Mouse (Mus musculus): ENCODE measurements around the gene Cfap70.

Cfap70 gene

DNA sequence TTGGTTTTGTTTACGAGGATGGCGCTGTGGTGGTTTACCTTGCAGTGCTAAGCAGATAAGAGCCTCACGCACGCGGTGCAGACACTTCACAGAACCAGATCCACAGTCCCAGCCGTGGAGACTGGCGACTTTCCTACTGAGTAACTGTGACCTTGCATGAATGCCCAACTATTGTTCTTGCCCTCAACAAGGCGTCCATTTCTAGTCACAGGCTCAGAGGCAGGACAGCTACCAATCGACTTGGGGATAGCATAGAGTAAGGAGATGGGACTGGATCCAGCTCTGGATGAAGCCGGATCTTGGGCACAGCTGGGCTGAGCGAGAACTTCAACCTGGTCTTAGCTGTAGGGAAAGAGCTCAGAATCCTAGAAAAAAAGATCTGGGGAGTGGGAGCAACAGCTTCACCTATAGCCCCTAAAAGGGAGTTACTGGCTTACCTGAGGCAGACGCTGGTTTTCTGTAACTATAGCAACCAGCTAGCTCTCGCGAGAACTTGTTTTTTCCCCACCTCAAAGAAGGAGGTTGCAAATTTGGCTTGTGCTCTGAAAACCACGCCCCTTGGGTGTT lies at the start of gene Cfap70:
Cfap70 (minus strand) TSS at position 462 of the 567 bp plus-strand sequence.
- in situ Hi-C loops (cut with MboI; ENCODE audit: low sequenced_read_pairs) = no loop called here

DNA sequence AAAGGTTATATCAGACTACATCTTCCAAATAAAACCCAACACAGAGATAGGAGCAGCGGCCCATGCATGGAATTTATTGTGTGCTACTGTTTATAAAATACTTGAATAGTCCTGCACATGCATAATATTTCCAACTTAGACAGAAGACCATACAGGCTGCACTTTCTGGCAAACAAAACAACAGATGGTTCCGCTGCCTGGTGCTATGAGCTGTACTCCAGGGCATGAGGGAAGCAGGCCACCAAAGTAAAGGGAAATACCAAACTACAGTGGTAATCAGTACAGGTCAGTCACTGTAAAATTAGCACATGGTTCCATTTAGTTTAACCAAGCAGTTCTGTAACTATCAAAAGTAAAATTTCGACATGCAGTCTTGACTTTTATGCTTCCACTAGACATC lies 48.0 kb upstream of the Cfap70 start:
- in situ Hi-C loops (cut with MboI; ENCODE audit: low sequenced_read_pairs) = no loop called here

DNA sequence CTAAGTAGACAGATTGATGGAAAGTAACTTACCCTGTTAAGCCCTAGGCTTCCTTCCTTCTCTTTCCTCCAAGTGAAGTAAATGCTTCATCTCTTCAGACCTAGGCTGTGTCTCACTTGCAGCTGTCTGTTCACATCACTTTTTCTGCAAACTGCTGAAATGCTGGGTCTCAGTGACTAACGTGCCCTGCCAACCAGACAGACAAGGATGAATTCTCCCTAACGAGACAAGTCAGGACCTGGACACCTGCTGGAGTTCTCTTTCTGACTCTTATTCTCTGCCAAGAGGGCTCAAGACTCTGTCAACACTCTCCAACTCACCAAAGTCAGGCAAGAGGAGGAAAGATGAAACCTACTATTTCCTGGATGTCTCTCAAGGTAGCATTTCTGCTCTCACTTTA lies 44.6 kb upstream of the Cfap70 start, which contains the start of gene Mss51:
Mss51 (minus strand) TSS at position 299 of the 400 bp plus-strand sequence.
- in situ Hi-C loops (cut with MboI; ENCODE audit: low sequenced_read_pairs) = no loop called here

DNA sequence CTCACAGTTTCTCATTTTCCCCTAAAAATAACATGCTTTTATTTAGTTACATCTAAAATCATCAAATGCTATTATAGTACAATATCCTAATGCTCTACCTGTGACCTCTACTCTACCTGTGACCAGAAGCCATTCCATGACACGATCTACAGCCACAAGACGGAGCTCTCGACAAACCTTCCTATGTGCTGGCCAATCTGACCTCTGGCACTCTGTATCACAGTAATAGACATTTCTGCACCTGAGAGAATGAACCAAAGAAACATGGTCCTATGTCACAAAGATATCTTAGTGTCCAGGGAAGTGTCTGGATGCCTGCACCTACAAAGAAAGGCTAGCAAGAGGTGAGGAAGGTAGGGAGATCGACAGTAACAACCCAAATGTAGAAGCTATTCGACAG lies 34.0 kb upstream of the Cfap70 start:
- in situ Hi-C loops (cut with MboI; ENCODE audit: low sequenced_read_pairs) = no loop called here

DNA sequence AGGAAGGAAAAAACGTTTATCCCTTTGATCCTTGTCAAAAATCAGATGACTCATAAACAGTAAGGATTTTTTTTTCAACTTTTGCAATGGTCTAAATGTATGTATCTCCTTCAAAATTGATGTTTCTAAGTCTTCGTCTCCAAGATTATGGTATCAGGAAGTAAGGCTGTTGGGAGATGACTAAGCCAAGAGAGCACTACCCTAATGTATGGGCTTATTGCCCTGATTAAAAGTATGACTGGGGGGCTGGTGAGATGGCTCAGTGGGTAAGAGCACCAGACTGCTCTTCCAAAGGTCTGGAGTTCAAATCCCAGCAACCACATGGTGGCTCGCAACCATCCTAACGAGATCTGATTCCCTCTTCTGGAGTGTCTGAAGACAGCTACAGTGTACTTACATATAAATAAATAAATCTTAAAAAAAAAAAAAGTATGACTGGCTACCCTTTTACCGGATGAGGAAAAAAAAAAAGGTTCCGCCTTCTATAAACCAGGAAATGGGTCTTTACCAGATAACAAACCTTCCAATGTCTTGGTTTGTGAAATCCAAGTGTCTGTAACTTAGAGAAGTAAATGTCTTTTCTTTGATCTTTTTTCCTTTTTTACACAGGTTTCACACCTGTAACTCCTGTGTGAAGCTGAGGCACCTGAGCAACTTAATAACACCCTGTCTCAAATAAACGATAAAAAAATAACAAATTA lies 30.2 kb upstream of the Cfap70 start:
- in situ Hi-C loops (cut with MboI; ENCODE audit: low sequenced_read_pairs) = no loop called here

DNA sequence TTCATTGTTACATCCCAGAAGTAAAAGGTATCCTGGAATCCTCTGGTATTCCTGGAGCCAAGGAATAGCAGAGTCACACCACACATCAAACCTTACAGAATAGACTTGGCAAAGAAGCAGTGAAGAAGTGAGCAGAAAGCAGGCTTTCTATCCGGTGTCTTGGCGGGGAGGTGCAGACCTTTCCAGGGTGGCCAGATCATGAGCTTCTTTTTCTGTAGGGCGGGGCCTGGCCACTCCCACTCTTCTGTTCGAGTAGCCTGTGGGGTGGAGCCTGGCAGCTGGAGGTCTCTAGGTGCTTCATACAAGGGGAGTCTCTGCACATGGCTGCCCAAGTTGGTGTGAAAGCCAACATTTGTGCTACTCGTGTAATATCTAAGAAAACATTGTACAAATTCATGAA lies 29.2 kb upstream of the Cfap70 start:
- in situ Hi-C loops (cut with MboI; ENCODE audit: low sequenced_read_pairs) = no loop called here

DNA sequence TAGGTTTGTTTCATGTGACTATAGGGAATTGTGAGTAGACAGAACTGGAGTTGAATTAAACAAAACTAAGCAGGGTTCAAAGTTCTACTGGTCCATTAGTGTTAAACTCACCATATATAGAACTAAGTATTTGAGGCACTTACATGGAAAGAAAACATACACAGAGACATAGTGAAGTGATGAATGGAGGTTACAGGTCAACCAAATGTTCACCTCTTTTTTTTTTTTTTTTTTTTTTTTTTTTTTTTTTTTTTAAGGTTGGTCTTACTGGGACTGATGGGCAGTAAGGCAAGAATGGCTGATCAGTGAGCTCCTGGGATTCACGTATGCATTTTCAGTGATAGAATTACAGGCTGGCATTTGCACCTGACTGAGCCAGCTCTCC lies 28.2 kb upstream of the Cfap70 start:
- in situ Hi-C loops (cut with MboI; ENCODE audit: low sequenced_read_pairs) = no loop called here

DNA sequence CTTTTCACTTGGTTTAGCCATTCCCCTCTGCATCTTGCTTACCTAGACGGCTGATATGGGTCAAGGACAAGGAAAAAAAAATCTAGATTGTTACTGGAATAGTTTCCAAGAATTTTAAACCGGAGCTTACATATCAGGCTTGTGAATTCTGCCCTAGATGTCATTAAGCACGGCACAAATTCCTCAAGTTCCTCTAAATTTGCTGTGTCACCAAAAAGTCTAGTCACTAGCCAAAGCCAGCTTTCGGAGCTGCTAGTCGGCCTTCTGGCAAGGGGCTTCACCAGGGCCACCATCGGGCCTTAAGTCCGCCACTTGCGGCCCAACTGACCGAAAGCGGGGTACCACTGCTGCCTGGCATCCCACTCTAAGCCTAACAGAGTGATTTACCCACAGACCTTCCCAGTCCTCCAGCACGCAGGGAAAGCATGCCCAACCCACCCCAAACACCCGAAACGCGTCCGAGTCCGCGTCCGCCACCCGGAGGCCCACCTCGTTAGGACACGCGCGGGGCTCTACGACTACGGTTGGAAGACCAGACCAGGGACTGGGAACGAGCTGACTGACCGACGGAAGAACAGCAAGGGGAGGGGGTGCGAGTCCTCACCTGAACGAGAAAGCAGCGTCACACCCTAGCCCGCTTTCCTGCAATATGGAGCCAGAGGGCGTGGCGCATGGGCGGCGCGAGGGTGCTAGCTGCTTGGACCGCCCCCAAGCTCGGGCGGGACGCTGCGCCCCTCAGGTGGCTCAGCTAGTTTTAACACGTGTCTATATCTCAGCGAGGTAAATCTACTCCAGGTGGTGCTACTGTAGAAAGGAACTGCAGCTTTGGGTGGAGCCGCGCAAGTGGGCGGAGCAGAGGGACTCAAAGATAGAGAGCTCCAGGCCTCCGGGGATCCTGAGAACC lies 27.5 kb upstream of the Cfap70 start, which contains the start of gene Anxa7:
Anxa7 (minus strand) TSS at position 843 of the 904 bp plus-strand sequence.
- in situ Hi-C loops (cut with MboI; ENCODE audit: low sequenced_read_pairs) = no loop called here

DNA sequence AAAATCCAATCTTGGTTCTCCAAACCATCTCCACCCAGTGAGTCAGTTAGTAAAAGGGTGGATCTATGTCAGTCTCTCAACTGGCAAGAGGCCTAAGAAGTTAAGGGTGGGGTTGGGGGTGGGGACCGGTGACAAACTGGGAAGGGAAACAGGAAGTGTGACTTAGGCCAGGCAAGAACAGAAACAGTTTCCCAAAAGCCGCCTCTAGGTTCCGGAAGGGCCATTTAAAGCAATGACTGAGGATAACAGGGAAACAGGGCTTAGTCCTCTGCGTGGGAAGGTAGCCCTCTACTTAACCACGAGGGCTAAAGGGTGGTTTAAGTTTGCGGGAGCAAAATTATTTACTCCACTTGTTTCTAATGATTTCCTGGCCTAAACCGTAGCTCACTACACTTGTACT lies 26.8 kb upstream of the Cfap70 start:
- in situ Hi-C loops (cut with MboI; ENCODE audit: low sequenced_read_pairs) = no loop called here

DNA sequence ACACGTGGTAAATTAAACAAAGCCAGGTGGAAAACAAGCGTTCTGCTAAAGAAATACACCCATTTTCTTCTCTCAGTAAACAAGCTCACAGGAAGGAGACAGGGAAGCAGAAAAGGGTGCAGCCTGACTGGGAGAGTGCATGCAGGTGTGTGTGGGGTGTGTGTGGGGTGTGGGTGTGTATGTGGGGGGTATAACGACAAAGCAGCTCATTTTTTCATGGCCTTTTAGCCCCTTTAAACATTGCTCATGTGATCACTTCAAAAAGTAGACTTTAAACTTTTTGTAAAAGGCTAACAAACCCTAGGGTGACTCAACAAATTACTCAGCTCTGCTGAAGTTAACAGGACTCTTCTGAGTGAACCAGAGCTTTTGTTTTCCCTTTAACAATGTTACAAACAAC lies 26.4 kb upstream of the Cfap70 start:
- in situ Hi-C loops (cut with MboI; ENCODE audit: low sequenced_read_pairs) = no loop called here

DNA sequence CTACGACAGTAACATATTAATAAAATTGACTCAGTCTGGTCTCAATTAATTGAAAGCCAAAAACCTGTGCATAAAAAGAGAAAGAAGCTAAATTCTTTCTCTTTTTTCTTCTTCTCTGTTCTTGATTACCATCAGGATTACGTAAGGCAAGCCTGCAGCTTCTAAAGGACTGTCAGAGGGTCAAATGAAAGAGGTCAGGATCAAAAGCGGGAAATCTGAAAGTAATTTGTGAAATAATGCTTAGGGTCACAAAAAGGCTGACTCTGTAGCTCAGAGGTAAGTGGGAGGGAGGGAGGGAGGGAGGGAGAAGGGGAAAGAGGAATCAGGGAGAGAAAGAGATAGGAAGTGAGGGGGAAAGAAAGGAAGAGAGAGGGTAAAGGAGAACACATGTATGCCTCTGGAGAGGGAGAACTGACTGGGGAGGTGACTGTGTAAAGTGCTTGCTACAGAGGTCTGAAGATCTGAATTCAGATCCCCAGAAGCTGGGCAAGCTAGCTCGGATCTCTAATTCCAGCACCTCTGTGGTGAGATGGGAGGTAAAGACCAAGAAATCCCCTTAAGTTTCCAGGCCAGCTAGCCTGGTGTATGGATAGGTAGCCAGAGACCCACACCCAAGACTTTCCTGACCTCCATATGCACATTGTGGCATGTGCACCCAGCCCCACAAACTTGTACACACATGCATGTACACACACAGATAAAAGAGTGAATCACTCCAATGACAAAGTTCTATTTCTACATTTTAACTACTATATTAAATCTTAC lies 25.4 kb upstream of the Cfap70 start:
- in situ Hi-C loops (cut with MboI; ENCODE audit: low sequenced_read_pairs) = no loop called here

DNA sequence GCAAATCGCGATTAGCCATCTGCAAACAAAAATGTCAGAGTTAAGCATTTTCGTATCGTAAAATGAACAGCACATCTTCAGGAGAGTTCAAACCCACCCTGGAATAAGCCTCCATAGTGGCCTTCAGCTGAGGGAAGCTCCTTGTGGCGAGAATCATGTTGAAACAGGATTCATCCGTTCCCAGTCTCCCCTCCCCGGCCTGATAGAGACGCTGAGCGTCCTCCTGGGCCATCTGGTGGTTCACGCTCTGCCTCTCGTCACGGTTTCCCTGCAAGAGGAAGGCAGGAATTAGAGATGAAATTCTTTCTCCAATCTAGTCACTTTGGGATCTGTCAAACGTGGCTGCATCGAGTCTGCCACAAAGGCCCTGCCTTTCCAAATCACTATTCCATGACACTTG lies 8.2 kb upstream of the Cfap70 start:
- in situ Hi-C loops (cut with MboI; ENCODE audit: low sequenced_read_pairs) = no loop called here

DNA sequence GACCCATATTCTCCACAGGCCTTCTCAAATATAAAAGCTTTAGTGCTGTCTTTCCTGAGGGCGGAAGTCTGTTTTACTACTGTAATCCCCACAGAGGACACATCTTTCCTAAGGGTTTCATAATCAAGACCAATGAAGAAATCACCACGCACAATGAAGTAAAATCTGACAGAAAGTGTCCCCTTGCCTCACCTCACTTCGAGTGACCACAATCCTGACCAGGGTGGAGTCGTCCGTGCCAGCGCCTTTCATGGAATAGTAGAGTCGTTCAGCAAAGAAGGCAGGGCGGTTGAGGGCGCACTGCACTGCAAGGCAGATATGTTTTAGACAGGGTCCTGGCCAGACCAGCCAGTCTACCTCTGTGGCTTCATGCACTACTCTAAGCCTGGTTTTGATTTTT lies 6.4 kb upstream of the Cfap70 start:
- in situ Hi-C loops (cut with MboI; ENCODE audit: low sequenced_read_pairs) = no loop called here

DNA sequence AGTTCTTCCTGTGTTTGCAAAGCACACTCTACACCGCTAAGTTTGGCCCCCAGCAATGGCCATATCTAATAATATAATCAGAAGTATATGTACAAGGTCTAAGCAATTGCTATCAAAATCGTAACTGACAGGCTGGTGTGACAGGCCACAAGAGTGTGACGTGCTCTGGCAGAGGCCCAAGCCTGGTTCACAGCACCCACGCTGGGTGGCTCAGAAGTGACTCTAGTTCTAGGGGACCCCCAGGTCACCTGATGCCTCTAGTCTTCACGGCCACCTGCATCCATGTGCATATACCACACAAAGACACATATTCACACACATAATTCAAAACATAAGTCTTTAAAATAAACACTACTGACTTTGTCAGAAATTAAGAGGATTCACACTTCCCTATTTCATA lies 903 bp upstream of the Cfap70 start:
- in situ Hi-C loops (cut with MboI; ENCODE audit: low sequenced_read_pairs) = no loop called here

DNA sequence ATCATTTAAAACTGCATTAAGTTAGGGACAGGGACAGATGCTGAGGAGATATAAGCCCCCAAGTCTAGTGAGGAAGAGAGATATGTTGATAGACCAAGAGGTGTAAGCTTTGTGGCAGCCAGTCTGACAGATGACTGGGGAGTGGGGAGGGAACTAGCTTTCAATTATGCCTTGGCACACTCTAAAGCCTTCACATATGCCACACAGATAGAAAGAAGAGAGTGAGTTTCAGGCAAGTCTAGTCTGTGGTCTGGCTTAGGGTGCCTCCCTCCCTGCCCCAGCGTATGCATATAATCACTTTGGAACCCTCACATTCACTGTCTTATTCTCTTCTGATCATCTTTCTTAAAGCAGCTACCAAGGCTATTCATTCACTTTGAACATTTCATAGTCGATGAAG lies 724 bp downstream of the Cfap70 start:
- in situ Hi-C loops (cut with MboI; ENCODE audit: low sequenced_read_pairs) = no loop called here

DNA sequence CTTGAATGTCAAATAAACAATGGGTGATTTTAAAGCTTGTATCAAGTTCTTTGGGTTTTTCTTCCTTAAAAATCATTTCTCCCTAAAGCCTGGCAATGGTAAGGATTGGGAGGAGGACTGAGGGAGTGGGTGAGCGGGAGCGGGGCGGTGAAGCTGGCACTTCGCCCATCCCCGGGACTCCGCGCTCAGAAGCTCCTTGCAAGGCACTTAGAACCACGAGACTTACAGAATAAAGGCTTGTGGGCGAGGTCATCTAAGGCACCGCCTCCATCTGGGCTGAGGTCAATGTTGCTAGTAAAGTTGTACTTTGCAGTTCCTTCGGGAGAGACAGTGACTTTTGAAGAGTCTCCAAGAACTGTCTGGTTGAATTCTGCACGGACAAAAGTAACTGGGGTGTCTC lies 4.8 kb downstream of the Cfap70 start:
- in situ Hi-C loops (cut with MboI; ENCODE audit: low sequenced_read_pairs) = no loop called here

DNA sequence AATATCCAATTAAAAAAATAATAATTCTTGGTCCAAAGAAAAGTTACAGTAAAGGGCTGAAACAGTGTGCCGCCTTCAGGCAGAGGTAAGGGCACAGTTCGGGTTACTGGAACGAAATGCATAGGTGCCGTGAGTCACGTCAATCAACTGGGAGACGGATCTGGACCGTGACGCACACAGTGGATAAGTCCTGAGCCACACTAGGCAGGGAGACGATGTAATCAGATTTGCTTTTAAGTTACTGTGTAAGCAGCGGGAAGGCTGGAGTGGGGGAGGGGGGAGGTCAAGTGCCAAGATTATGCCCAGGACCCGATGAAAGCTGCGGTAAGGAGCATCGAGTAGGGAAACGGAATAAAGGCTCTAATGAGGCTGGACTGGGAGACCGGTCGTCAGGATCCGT lies 9.8 kb downstream of the Cfap70 start:
- in situ Hi-C loops (cut with MboI; ENCODE audit: low sequenced_read_pairs) = no loop called here

DNA sequence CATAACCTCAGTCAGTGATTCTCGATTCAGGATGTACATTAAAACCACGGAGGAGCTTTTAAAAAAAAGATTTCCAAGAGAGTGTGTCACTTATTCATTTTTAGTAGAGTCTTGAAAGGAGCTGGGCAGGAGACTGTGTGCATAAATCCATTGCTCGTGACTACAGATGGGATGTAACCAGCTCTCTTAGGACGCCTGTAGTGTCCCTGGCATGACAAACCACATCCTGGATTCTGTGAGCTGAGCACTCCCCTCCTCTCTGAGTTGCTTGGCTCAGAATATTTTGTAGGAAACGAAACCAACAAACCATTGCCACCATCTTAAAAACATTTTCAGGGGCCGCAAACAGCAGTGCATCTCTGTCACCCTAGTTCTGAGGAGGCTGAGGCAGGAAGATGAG lies 15.1 kb downstream of the Cfap70 start:
- in situ Hi-C loops (cut with MboI; ENCODE audit: low sequenced_read_pairs) = no loop called here

DNA sequence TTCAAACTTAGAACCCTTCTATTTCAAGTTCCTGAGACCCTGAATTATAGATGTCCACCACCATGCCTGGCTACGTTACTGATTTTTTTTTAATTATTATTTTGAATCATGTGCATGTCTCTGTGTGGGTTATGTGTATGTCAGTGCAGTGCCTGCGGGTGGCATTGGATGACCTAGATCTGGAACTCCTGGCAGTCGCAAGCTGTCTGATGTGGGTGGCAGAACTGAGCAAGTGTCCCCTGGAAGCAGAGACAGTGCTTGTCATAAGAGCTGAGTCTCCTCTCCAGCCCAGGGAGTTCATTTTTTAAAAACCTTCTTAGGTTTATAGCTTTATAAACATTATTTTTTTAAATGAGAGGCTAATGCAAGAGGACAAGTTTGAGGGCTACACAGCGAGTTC lies 19.6 kb downstream of the Cfap70 start:
- in situ Hi-C loops (cut with MboI; ENCODE audit: low sequenced_read_pairs) = no loop called here

DNA sequence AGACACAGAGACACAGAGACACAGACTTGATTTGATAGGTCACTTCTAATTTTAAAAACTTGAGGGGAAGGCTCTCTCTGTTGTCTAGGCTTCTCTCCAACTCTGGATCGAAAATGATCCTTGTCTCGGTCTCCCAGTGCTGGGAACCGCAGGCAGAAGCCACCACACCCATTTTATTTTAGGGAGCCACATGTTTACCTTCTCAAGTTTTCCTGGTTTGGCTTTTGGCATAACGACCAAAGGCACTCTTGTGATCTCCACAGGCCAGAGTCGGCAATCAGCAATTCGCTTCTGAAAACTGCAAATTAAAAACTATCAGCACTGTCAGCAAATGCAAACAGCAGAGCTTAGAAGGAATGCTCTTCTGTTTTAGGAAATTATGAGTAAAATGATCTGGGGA lies 20.3 kb downstream of the Cfap70 start:
- in situ Hi-C loops (cut with MboI; ENCODE audit: low sequenced_read_pairs) = no loop called here

DNA sequence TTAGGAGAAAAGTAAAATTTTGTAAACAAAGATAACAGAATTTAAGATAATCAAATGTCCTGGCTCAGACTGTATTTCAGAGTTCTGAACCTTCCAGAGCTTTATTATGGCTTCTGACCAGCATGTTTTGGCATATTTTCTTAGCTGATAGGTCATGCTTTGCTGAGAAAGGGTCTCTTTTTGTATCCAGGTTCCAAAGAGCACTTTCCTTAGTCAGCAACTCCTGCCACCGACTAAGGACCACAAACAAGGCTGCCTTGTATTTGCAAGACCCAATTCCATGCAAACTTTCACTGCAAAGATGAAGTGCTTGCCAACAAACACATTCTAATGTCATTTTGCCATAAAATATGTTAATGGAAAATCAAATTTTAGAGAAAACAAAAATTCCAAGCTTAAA lies 22.2 kb downstream of the Cfap70 start:
- in situ Hi-C loops (cut with MboI; ENCODE audit: low sequenced_read_pairs) = no loop called here
